Mouse (Mus musculus): ENCODE results near the gene Ccl5.

The Ccl5 gene

GRCm38 (mm10) chr11:83538705-83539314 is 8.5 kb upstream of the Ccl5 start:
- DNase-seq: no peak

GRCm38 (mm10) chr11:83536831-83537230 is 6.5 kb upstream of the Ccl5 start:
- no peak for DNase-seq

- DNase-seq: peak; percentile 29
Measured at GRCm38 (mm10) chr11:83534609-83535423, 4.5 kb upstream of the Ccl5 start.

- DNase-seq: no peak
Measured at GRCm38 (mm10) chr11:83534143-83534542, 3.8 kb upstream of the Ccl5 start.

- no peak for DNase-seq
Measured at GRCm38 (mm10) chr11:83533192-83533591, 2.9 kb upstream of the Ccl5 start.

GRCm38 (mm10) chr11:83529024-83529423 is 1.3 kb downstream of the Ccl5 start:
- no peak for DNase-seq

GRCm38 (mm10) chr11:83522075-83522474 is 8.2 kb downstream of the Ccl5 start, which contains the start of gene Heatr9:
Gene Heatr9 (minus strand): TSS chr11:83522175.
- no peak for DNase-seq

GRCm38 (mm10) chr11:83518371-83518770 is 11.9 kb downstream of the Ccl5 start:
- no peak for DNase-seq

GRCm38 (mm10) chr11:83517153-83517552 is 13.2 kb downstream of the Ccl5 start:
- no peak for DNase-seq

- no peak for DNase-seq
Measured at GRCm38 (mm10) chr11:83509521-83509920, 20.8 kb downstream of the Ccl5 start.

- DNase-seq: no peak
Measured at GRCm38 (mm10) chr11:83504308-83504707, 26.0 kb downstream of the Ccl5 start.

- DNase-seq: no peak
Measured at GRCm38 (mm10) chr11:83495571-83495970, 34.7 kb downstream of the Ccl5 start.

- no peak for DNase-seq
Measured at GRCm38 (mm10) chr11:83491488-83491887, 38.8 kb downstream of the Ccl5 start.

Measured in cerebellum, adult 9-10 months (tissue).